Mouse (Mus musculus): ENCODE measurements at regions not wholly inside any gene's neighbourhood (a gene's known extent, or its start where the extent isn't known, plus 50 kb on each side); places are given as distances from the start of the nearest gene placed in this dataset.

DNA sequence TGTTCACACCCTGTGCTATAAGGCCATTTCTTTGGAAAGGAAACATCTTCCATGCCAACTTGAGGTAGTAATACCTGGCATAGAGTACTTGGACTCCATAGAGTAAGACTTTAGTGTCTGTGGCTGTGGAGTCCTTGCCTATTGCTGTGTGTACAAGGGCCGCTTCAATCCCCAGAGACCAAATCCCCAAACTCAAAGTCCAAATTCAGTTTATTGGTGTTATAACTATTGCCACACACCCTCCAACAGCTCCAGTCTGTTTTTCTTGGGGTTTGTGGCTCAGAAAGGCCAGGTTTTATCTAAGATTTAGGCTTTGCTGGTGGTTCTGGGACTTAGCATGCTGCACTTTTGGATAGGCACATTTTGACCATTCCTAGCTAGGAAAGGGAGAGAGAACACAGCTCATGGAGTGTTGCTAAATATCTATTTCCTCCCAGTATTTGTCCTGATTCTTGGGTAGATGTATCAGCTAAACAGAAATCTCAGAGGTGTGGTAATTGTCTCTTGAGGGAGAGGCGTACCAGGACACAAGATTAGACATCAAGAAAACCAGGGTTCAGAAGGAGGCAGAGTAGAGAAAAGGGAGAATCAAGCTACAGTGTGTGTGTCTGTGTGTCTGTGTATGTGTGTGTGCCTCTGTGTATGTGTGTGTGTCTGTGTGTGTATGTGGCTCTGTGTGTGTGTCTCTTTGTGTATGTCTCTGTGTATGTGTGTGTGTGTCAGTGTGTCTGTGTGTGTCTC lies 65.3 kb upstream of the Parp11 start:
- DNase-seq (ENCODE audit: low spot score), result no peak

DNA sequence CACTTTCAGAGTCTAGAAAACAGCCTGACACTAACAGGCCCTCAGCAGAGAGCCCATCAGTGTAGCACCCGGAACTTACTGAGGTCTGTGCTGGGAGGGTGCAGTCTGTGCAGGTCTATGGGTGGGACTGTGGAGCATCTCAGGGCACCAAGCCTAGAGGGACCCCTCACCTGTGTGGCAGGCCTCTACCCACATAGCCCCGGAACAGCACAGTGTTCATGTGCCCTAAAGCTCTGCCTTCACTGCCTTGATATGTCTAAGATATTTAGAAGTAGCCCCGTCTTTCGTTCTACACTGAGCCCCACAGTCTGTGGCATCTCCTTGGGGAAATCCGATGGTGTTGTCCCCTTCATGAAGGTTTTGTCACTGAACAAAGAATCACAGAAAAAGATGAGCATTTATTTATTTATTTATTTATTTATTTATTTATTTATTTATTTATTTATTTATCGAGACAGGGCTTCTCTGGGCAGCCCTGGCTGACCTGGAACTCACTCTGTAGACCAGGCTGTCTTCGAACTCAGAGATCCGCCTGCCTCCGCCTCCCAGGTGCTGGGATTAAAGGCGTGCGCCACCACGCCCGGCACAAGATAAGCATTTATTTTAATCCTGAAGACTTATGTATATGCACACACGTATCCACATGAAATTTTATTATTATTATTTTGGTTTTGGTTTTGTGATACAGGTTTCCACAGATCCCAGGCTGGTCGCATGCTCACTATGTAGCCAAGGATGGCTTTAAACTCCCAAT lies 55.2 kb upstream of the Parp11 start:
- no peak for DNase-seq (ENCODE audit: low spot score)

DNA sequence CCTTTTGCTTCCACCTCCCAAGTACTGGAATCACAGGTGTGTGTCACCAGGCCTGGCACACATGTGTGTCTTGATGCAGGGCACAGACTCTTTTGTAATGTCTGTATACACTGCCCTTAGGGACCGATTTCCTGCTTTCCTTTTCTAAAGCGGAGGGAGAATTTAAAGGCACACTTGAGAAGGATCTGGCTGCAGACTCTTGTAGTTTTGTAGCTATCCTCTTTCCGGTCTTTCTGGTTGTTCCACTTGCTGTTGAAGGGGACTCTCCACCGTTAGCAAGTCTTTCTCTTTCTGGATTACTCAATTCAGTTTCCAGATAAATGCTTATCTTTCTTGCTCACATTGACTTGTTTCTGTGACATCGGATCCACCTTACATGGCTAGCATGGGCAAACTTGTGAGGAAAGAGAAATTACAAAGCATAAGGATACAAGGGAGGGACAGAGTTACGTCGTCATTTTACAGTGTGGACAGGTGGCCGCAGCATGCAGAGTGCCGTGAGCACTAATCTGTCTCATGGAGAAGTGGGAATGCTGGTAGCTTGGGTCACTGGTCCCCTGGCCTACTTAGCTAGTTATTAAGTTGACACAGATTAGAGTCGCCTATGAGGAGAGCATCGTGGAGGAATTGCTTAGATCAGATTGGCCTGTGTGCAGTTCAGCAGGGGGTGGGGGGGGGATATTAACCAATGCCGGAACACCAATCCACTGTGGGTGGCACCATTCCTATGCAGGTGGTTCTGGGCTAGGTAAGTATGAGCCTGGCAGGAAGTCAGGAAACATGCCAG lies 54.4 kb upstream of the Parp11 start:
- no peak for DNase-seq (ENCODE audit: low spot score)

DNA sequence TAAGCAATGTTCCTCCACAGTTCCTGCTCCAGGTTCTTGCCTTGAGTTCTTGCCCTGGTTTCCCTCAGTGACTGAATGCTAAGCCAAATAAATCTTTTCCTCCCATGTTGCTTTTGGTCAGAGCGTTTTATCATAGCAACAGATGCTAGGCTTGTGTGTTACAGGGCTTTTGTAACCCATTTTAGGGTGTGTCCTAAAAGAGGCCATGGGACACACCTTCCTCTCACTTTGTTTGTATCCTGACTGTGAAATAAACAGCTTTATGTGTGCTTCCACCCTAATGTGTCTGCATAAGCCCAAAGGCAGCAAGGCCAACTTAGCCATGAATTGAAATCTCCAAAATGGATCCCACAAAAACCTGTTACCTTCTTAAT lies 53.9 kb upstream of the Parp11 start:
- DNase-seq (ENCODE audit: low spot score), result no peak

DNA sequence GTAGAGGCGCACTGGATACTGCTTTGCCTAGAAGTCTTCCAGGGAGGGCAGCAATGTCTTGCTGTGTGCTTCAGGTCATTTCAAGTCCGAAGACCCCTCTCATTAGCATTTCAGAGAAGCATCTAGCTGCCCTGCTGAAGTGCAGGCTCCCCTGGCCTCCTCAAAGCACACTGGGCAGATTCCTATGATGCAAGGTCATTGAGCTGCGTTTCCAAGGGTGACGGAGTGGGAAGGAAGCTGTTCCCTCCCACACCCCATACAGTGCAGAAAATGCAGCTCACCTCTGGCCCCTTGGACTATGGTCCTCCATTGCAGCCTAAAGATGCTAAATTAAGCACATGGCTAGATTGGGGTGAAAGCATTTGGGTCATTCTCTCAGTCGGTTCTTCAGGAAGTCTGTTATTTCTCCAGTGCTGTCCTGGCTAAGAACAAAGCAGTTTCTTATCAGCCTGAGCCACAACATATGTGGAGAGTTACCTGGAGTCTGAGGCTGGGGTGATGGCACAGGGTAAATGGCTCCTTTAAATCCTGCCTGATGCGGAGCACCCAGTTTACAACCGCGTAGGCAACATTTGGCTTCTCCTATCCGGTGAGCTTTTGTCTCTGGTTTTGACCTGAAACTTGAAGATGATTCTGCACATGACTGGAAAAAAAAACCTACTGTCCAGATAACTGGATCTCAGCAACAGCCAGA lies 52.6 kb upstream of the Parp11 start:
- DNase-seq (ENCODE audit: low spot score), result no peak
